Mouse (Mus musculus) forebrain, embryonic 10.5 days (tissue): ENCODE measurements around the gene Mc1r. TPM values are rescaled to one million over a fixed set of nuclear protein-coding genes. Genes with fewer than 3 reads are reported as not detected.
A peak's percentile ranks its signal among the peaks of the same experiment; 100 is the strongest.
"Not testable (repeated sequence)": the region's sequence is repeated elsewhere in the genome, so short reads cannot be mapped to it uniquely, and the experiment has no call there.

Experiments
- DNase-seq: peaks from one replicate; pipeline ENCODE4 v3.0.0-alpha.2; 2017; ENCODE audit warnings: low spot score; ENCODE audit errors: extremely low spot score
- H3K27ac ChIP-seq: fragments of 300-500 bp; sonication (generic); 2 replicates; pipeline ENCODE4 v1.5.1; 2016; ENCODE audit warnings: mild to moderate bottlenecking
- H3K27me3 ChIP-seq: fragments of 300-500 bp; sonication (generic); 2 replicates; pipeline ENCODE4 v1.6.1; 2016; ENCODE audit warnings: mild to moderate bottlenecking; ENCODE audit not compliant: poor library complexity, severe bottlenecking
- H3K36me3 ChIP-seq: fragments of 300-500 bp; sonication (generic); replicated peaks from 2 replicates; pipeline ENCODE4 v1.6.1; 2016; ENCODE audit warnings: mild to moderate bottlenecking, moderate library complexity
- H3K4me1 ChIP-seq: fragments of 300-500 bp; sonication (generic); 2 replicates; pipeline ENCODE4 v1.6.1; 2016
- H3K4me3 ChIP-seq: fragments of 300-500 bp; sonication (generic); 2 replicates; pipeline ENCODE4 v1.5.1; 2016; ENCODE audit warnings: mild to moderate bottlenecking, moderate library complexity
- H3K9me3 ChIP-seq: fragments of 300-500 bp; sonication (generic); 2 replicates; pipeline ENCODE4 v1.6.1; 2016; ENCODE audit warnings: mild to moderate bottlenecking, moderate library complexity
- WGBS: fragments of 180-500 bp; shearing (Covaris S2); methylation state at CpG from one replicate; pipeline ENCODE4 v1.1.7; 2016; 5-methylcytosine and 5-hydroxymethylcytosine counted together
- polyA plus RNA-seq: library from polyadenylated mRNA; unstranded; fragments of >200 nt; fragmentation: Nextera tagmentation; extraction: Ambion mirVana; gene quantifications from 2 replicates; pipeline ENCODE4 v1.2.1, GENCODE M21; 2016

Gene Mc1r
- polyA plus RNA-seq, 1 experiment from 2014 or later = 0.06 TPM

DNA sequence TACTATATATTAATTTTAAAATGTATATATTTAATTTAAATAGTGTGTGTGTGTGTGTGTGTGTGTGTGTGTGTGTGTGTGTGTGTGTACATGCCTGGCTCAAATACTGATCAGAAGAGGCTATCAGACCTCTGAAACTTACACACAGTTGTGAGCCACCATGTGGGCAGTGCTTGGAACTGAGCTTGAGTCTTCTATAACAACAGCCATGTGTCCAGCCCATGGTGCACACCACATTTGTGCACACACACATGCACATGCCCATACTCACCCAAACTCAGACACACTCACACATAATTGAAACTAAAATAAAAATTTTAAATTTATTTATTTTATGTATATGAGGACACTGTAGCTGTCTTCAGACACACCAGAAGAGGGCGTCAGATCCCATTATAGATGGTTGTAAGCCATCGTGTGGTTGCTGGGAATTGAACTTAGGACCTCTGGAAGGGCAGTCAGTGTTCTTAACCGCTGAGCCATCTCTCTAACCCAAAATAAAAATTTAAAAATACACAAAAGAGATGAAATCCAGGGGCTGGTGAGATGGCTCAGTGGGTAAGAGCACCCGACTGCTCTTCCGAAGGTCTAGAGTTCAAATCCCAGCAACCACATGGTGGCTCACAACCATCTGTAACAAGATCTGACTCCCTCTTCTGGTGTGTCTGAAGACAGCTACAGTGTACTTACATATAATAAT, 8.2 kb downstream of the Mc1r start:
- Histone ChIP-seq H3K4me1 (peaks cover 51% of the 10 kb centered on the region), H3K27me3 (peaks cover 42% of the 10 kb centered on the region), H3K4me3 (peak overlapping the region; percentile 75; the same call in 1 of the 2 replicates), H3K36me3 (peaks cover 33% of the 10 kb centered on the region)
- WGBS = 86% methylated on average over 5 of the region's 5 CpGs
- not testable (repeated sequence) for H3K9me3 ChIP-seq, DNase-seq, H3K27ac ChIP-seq

DNA sequence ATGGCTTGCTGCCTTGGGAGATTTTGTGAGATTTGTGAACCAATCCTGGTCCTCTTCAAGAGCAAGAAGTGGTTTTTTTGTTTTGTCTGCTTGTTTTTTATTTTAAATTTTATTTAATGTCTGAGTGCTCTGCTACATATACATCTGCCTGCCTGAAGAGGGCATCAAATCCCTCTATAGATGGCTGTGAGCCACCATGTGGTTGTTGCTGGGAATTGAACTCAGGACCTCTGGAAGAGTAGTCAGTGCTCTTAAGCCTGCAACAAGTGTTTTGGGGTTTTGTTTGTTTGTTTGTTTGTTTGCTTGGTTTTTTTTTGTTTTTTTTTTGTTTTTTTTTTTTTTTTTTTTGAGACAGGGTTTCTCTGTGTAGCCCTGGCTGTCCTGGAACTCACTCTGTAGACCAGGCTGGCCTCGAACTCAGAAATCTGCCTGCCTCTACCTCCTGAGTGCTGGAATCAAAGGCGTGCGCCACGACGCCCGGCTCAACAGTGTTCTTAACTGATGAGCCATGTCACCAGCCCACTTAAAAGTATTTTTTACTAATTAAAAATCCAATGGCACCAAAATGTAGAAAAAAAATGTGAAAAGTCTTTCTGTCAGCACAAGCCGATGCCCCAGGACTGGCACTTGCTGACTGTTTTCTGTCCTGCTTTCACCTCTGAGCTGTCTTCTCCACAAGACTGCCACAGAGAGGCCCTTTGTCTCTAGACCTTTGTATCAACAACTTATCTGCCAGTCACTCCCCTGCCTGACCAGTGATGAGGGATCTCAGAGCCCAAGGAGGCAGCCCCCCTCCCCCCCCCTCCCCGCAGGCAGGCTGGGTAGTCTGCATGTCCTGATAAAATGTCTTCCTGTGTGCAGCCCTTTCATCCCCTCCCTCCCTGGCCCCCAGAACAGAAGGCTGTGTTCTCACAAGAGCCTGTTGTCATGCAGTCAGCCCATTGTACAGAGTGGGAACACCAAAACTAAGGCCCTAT, 9.3 kb downstream of the Mc1r start:
- DNase-seq = no peak
- Histone ChIP-seq H3K4me1 (peaks cover 40% of the 10 kb centered on the region), H3K4me3 (no peak overlapping the region), H3K9me3 (no peaks in the 10 kb centered on the region), H3K36me3 (peaks cover 44% of the 10 kb centered on the region), H3K27ac (no peak overlapping the region), H3K27me3 (peaks cover 31% of the 10 kb centered on the region)
- WGBS = 86% methylated on average over 8 of the region's 8 CpGs

DNA sequence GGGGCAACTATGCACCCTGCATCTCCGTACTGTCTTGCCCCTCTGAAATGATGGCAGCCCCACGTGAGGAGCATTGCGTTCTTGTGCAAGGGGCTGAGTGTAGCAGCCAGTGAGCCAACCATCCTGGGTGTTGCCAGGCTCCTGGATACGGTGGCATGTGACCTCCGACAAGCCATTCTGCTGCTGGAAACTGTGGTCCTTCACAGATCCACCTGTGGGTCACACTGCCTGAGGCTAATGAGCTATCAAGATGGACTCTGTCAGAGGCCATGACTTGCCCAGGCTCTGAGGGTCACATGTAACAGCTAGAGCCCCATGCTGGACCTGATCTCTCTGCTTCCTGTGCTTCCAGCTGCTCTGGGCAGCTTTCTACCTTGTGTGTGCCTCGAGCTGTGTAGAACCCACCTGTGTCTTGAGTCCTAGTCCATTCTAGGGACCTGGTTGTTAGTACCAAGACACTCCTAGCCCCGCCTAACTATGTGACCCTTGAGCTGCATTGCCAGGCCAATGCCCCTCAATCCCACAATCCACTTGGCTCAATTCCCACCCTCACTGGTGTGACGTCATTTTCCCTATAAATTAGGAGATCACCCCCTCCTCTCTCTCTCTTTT, 10.1 kb downstream of the Mc1r start:
- peaks cover 52% of the 10 kb centered on the region for H3K36me3 ChIP-seq

DNA sequence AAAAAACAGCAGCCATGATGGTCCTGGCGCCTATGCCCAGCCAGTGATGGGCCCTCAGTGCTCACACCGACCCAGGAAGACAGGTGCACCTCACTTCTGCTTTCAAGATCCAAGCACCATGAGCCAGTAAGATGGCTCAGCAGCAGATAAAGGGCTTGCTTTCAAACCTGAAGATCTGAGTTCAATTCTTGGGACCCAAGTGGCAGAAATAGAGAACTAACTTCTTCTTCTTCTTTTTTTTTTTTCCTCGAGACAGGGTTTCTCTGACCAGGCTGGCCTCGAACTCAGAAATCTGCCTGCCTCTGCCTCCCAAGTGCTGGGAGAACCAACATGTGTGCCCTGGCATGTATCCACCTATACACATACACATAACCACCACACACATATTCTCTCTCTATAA, 12.8 kb downstream of the Mc1r start:
- H3K27me3 ChIP-seq = 0 out of 2 replicates have a peak, but pooled peaks cover 3% of the 10 kb centered on the region
- no peak overlapping the region for H3K4me3 ChIP-seq
- 91% methylated on average over 4 of the region's 4 CpGs for WGBS
- DNase-seq = no peak
- H3K9me3 ChIP-seq = no peaks in the 10 kb centered on the region
- peaks cover 52% of the 10 kb centered on the region for H3K36me3 ChIP-seq
- peaks cover 15% of the 10 kb centered on the region for H3K4me1 ChIP-seq
- H3K27ac ChIP-seq = no peak overlapping the region

More for the DNA sequence above, 10.1 kb downstream of the Mc1r start:
- H3K4me3 ChIP-seq = no peak overlapping the region
- no peaks in the 10 kb centered on the region for H3K9me3 ChIP-seq
- H3K27me3 ChIP-seq = peaks cover 26% of the 10 kb centered on the region
- no peak for DNase-seq
- WGBS = 87% methylated on average over 8 of the region's 8 CpGs
- H3K4me1 ChIP-seq = peaks cover 33% of the 10 kb centered on the region
- no peak overlapping the region for H3K27ac ChIP-seq

DNA sequence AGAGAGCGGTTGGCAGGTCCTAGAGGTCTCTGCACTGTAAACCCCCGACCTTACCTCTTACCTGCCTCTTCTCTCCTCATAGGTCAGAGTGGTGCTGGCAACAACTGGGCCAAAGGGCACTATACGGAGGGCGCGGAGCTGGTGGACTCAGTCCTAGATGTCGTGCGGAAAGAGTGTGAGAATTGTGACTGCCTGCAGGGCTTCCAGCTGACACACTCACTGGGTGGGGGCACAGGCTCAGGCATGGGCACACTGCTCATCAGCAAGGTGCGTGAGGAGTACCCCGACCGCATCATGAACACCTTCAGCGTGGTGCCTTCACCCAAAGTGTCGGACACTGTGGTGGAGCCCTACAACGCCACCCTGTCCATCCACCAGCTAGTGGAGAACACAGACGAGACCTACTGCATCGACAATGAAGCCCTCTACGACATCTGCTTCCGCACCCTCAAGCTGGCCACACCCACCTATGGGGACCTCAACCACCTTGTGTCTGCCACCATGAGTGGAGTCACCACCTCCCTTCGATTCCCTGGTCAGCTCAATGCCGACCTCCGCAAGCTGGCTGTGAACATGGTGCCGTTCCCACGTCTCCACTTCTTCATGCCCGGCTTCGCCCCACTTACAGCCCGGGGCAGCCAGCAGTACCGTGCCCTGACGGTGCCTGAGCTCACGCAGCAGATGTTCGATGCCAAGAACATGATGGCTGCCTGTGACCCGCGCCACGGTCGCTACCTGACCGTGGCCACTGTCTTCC, 13.8 kb downstream of the Mc1r start:
- DNase-seq = no peak
- Histone ChIP-seq H3K4me3 (no peak overlapping the region), H3K9me3 (no peaks in the 10 kb centered on the region), H3K4me1 (peaks cover 15% of the 10 kb centered on the region), H3K27ac (no peak overlapping the region), H3K27me3 (0 out of 2 replicates have a peak, but pooled peaks cover 3% of the 10 kb centered on the region), H3K36me3 (peaks cover 52% of the 10 kb centered on the region)
- WGBS = 95% methylated on average over 34 of the region's 34 CpGs

DNA sequence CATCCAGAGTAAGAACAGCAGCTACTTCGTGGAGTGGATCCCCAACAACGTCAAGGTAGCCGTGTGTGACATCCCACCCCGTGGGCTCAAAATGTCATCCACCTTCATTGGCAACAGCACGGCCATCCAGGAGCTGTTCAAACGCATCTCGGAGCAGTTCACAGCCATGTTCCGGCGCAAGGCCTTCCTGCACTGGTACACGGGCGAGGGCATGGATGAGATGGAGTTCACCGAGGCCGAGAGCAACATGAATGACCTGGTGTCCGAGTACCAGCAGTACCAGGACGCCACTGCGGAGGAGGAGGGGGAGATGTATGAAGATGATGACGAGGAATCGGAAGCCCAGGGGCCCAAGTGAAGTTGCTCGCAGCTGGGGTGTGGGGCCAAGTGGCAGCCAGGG, 14.4 kb downstream of the Mc1r start:
- DNase-seq = no peak
- H3K27me3 ChIP-seq = 0 out of 2 replicates have a peak, but pooled peaks cover 3% of the 10 kb centered on the region
- H3K9me3 ChIP-seq = peaks cover under 1% of the 10 kb centered on the region; the same call in 1 of the 2 replicates
- H3K4me3 ChIP-seq = no peak overlapping the region
- peaks cover 52% of the 10 kb centered on the region for H3K36me3 ChIP-seq
- H3K27ac ChIP-seq = no peak overlapping the region
- 92% methylated on average over 19 of the region's 19 CpGs for WGBS
- H3K4me1 ChIP-seq = peaks cover 14% of the 10 kb centered on the region

DNA sequence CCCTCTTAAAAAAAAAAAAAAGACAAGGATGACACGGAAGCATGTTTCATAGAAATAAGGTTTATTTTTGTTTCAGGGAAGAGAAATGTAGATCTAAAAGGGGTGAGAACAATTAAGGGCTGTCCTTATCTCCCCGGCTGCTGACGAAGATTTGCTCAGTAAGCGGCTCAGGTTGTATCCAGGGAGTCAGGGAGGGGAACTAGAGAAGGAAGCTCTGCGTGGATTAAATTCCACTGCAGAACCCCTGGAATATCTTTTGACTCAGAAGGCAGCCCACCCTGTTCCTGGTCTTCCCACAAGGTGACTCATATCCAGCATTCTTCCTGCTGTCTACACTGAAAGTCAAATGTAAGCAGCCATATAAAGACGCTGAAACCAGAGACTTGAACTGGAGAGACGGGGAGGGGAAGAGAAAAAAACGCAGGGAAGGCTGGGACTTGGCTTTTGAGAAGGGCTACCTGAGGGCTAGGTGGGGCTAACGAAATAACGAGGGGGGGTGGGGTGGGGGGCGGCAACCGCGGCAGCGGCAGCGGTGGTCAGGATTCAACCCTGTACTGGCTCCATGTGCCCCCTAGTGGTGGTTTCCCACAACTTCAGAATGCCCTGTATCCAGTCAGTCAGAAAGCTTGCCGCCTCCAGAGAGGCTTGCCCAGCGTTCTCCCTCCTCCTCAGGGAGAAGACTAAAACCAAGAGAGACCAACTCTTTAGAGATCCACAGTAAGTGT, 15.3 kb downstream of the Mc1r start:
- no peak overlapping the region for H3K27ac ChIP-seq
- peak overlapping the region; percentile 29 for H3K4me3 ChIP-seq
- H3K9me3 ChIP-seq = peaks cover 10% of the 10 kb centered on the region
- 21% methylated on average over 17 of the region's 17 CpGs for WGBS
- DNase-seq = peak; percentile 73
- 0 out of 2 replicates have a peak, but pooled peaks cover 3% of the 10 kb centered on the region for H3K27me3 ChIP-seq
- peaks cover 8% of the 10 kb centered on the region for H3K4me1 ChIP-seq
- peaks cover 47% of the 10 kb centered on the region for H3K36me3 ChIP-seq

DNA sequence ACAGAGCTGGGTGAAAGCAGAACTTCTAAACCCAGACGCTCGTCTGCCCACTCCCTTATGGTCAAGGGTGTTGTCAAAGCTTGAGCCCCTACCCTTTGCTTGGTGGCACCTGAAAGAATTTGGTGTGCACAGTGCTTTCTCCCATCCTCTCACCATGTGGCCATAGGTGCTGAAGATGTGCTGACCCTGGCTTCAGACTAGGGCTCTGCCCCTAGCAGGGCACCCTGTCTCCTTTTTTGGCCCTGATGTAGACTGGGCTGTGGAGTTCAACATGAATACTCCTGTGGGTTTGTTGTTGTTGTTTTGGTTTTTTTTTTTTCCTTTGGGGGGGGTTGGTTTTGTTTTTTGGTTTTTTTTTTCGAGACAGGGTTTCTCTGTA, 15.9 kb downstream of the Mc1r start:
- 0 out of 2 replicates have a peak, but pooled peaks cover 3% of the 10 kb centered on the region for H3K27me3 ChIP-seq
- peaks cover 8% of the 10 kb centered on the region for H3K4me1 ChIP-seq
- no peak for DNase-seq
- H3K27ac ChIP-seq = no peak overlapping the region
- H3K4me3 ChIP-seq = peak overlapping the region; percentile 29; the same call in 1 of the 2 replicates
- H3K9me3 ChIP-seq = peaks cover 15% of the 10 kb centered on the region
- 23% methylated on average over 3 of the region's 3 CpGs for WGBS
- H3K36me3 ChIP-seq = peaks cover 43% of the 10 kb centered on the region

DNA sequence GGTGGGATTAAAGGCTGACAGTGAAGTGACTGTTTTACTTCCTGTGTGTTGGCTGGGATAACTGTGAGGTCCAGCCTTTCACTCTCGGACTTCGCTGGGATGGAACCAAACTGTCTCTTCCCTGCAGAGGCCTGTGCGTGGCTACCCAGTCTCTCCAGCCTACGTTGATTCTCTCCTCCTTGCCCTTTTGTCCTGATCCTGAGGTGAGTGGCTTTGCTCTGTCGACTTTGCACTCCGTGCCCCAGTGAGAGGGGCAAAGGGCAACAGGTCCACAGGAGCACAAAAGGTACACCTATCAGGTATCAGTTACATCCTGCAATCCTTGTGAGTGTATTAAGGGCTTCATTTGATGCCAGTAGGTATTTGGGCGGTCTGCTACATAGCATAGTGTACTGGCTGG, 16.5 kb downstream of the Mc1r start, which contains the start of gene Def8:
Gene Def8, plus strand, starts transcription at position 87 of the 400 bp plus-strand sequence.
- no peak for DNase-seq
- H3K4me1 ChIP-seq = peaks cover 8% of the 10 kb centered on the region
- 79% methylated on average over 7 of the region's 7 CpGs for WGBS
- 0 out of 2 replicates have a peak, but pooled peaks cover 3% of the 10 kb centered on the region for H3K27me3 ChIP-seq
- H3K36me3 ChIP-seq = peaks cover 37% of the 10 kb centered on the region
- no peak within 1 kb of the TSS for H3K27ac ChIP-seq
- H3K4me3 ChIP-seq = peak within 1 kb of the TSS; percentile 29
- H3K9me3 ChIP-seq = peaks cover 22% of the 10 kb centered on the region

DNA sequence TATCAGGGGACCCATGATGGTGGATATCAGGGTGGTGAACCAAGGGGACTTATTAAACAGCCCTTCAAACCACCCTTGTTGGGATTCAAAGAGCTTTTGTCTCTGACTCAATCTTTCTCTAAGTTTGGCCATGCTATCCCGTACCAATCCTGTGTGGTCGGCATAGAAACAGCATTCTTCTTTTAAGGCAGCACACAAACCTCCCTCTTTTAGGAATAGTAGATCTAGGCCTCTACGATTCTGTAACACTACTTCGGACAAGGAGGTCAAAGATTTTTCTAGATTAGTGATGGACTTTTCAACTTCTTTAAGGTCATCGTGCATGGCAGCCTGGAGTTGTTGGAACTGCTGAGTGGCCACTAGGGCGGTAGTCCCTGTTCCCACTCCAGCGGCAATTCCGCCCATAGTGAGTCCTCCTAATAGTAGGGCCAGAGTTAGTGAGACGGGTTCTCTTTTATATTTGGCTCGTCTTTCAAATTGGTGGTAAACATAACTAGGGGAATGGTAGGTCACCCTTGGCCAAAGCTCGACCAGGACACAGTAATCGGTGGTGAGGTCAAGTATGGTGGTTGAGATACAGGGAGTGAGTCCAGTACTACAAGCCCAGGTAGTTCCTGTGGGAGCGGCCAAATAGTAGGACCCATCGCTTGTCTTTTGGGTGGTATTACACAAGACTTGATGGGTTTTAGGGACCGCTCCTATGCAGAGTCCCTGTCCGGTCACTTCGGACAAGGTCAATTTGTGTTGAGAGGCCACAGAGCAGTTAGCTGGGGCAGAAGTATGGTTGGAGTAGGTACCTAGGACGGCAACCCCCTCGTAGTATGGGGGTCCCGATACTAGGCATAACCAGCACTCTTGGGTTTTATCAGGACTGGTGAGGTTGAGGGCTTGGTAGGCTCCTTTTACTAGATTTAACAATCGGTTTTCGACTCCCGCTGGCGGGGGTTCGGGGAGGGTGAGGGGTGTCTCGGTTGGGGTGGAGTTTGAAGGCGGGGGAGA, 19.9 kb downstream of the Mc1r start:
- no peak overlapping the region for H3K27ac ChIP-seq
- 96% methylated on average over 27 of the region's 27 CpGs for WGBS
- peaks cover 53% of the 10 kb centered on the region for H3K9me3 ChIP-seq
- DNase-seq = no peak
- 0 out of 2 replicates have a peak, but pooled peaks cover 3% of the 10 kb centered on the region for H3K36me3 ChIP-seq
- H3K27me3 ChIP-seq = no peaks in the 10 kb centered on the region
- H3K4me3 ChIP-seq = no peak overlapping the region
- H3K4me1 ChIP-seq = peaks cover 8% of the 10 kb centered on the region
